Mouse (Mus musculus): ENCODE data around the gene Capn1.

DNA sequence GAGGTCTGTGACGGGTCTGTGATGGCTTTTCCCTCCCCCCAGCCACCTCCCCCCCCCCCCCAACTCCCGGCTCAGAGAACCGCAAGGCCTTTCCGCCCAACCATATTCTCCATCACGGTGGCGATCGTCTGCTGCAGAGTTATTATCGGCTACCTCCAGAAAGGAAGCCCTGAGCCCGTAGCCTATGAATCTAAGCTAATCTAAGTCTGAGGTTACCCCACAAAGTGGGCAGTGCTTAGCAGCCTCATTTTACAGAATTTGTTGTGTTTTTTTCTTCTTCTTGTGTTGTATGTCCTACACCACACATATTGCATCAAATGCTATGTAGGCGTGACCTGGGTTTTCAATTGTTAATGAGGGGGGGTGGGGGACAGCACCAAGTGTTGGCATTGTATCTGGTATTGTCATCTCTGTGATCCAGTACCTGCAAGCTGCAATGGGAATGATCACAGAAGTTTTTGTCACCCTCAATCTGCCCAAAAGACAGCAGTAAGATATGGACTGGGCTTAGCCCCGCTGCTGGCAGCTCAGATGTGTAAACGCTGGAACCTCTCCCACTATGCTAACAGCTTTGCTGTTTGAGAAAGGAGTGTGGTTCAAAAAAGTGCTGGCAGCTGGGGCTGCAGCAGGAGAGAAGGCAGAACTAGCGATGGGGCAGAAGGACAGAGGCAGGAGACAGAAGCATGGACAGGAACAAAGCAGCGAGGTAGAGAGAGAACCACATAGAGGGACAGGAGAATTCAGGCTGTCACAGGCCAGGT is 15.0 kb upstream of the Capn1 start:
- TF ChIP-seq POLR2A (IDR thresholded peaks at IDR 0.05; ENCODE audit: low read depth, low read length) (no peak), CTCF (IDR thresholded peaks at IDR 0.05; ENCODE audit: extremely low read depth, insufficient read length, insufficient replicate concordance, low read depth, low read length) (no peak)

Measured in small intestine, adult 2 months (tissue).